Mouse (Mus musculus): Measurements from ENCODE around the gene Khdc4.
"Not testable (repeated sequence)": the region's sequence is repeated elsewhere in the genome, so short reads cannot be mapped to it uniquely, and the experiment has no call there.

The Khdc4 gene

DNA sequence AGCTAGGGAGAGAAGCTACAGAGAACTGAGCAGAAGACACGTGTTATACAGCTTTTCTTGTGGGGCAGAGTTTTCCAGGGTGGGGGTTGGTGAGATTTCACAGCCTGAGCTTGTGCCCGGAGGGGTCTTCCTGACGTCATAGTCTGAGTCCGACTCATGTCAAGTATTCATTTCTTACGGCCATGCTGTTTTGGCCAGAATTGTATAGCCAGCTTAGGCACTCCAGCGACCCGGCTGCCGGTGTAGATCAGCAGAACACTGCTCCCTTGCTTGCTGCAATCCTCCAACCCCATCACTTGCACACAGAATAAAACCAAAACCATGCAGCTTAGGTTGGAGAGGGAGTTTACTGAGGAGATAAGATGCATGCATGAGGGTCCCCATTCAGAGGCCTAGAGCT, 30.0 kb upstream of the Khdc4 start:
- DNase-seq (ENCODE audit: low read depth, low spot score), result no peak

DNA sequence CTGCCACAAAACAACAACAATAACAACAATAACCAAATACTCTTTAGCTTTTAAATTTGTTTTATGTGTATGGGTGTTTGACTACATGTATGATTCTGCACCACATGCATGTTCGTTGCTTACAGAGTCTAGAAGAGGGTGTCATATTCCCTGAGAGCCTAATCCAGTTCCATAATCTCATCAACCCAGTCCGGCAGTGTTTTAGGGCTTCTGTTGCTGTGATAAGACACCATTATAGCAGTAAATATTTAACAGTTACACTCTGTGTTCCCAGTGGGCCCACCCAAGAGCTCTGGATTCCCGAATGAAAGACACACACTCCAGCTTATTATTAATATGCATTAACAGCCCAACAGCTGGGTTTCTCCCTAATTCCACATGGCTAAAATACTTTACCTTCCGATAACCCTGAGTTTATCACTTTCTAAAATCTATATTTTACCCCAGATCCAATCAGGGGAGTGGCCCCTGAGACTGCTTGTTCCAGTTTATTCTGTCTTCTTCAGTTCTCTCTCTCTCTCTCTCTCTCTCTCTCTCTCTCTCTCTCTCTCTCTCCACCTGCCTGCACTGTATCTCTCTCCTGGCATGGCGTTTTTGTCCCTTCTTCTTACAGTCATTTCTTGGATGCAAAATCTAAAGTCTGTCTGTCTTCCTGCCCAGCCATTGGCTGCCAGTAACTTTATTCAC, 27.0 kb upstream of the Khdc4 start:
- no peak for DNase-seq (ENCODE audit: low read depth, low spot score)

DNA sequence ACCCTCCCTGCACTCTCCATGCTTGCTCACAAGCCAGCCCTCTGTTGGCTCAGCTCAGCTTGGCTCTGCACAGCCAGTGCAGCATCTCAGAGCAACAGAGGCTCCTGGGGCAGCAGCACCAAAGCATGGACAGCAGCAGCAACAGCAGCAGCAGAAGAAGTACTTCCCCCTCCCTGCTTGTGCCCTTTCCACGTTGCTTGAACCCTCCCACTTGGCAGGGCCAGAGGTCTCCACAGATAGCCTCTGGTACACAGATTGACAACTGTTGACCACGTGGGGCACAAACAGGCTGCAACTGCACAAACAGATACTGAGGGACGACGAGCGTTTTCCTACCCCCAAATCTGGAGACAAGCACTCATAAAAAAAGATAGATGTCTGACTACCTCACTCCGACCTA, 25.8 kb upstream of the Khdc4 start:
- DNase-seq (ENCODE audit: low read depth, low spot score), result no peak

DNA sequence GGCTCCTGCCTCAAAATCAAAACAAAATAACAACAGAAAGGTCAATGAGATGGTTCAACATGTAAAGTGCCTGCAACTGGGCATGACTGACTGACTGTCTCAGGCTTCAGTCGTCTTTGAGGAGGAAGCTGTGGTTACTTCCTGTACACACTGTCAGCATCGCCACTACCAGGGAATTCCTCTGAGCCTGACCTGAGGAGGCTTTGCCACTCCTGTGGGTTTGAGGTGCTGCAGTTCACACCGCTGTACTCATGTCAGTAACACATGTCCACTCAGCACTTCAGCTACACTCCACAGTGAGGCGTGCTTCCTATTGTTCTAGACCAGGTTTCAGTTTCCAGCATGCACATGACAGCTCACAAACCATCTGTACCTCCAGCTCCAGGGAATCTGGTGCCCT, 21.5 kb upstream of the Khdc4 start:
- no peak for DNase-seq (ENCODE audit: low read depth, low spot score)

DNA sequence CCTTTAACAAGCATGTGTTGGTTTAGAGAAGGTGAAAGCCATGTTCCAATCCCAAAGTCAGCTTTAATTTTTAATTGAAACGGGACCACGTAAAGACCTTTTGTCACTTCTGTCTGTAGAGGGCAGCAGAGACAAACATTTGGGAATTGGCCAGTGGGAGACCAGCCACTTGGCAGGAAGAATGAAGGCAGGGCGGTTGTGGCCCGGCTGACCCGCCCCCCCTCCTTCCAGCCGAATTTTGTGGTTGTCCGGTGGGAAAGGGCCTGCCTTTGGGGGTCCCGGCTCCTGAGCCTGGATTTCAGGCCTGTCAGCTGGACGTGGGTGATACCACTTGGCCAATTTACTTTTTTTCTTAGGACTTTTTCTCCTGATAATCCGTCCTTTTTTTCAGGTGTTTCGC, 8.2 kb upstream of the Khdc4 start:
- DNase-seq (ENCODE audit: low read depth, low spot score), result peak; percentile 92

DNA sequence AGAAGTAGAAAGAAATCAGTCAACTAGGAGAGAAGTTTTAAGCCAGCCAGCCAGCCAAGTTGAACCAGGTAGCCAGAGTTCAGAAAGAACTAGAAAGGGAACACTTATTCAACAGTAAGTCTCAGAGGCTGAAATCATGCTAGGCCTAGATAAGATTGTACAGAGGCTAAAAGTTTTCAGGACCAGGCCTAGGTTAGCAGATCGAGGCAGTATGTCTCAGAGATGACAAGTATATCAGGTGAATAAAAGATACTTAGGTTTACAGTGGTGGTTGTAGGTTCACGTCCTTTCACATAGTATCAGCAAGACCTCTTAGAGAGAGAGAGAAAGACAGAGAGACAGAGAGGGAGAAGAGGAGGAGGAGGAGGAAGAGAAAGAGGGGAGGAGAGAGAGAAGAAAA, 1.8 kb upstream of the Khdc4 start:
- DNase-seq (ENCODE audit: low read depth, low spot score), result no peak

DNA sequence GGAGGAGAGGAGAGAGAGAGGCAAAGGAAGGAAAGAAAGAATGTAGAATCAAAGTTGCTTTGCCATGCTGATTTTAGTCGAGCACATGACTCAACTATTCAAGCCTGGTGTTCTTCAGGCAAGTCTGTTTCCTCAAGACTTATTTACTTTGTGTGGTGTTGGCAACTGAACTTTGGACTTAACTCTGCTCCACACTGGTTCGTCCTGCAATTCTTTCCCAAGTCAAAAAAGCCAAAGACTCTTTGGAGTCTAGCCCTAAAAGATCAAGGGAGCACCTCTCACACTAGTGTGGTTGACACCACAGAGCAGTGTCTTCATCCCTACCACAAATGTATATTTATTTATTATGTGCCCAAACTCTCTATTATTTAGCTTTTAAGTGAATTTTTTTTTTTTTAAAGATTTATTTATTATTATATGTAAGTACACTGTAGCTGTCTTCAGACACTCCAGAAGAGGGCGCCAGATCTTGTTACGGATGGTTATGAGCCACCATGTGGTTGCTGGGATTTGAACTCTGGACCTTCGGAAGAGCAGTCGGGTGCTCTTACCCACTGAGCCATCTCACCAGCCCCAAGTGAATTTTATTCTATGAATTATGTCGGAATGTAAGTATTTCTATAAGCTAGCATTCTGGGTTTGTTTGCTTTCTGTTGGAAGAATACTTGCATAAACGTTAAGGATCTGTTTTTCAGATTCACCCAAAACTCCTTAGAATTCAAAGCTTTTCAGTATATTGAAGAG, 1.2 kb upstream of the Khdc4 start:
- DNase-seq (ENCODE audit: low read depth, low spot score), result no peak

DNA sequence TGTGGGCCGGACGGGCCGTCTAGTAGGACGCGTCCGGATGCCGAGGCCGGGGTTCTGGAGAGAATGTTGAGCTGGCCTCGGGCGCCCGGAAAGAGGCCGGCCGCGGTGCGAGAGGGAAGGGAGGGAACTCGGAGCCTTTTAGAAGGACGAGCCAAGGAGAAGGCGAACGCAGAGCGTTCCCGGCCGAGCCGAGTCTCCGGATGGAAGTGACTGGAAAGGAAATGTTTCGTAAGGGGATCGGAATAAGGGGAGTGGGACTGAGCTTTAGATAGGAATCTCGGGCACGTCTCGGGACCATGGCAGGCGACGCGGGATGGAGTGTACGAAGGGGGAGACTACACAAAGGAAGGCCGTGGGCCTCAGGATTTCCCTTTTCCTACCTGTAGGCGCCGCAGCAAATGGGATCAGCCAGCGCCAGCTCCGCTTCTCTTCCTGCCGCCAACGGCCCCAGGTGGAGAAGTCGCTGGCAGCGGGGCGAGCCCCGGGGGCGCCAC, 402 bp downstream of the Khdc4 start:
- DNase-seq (ENCODE audit: low read depth, low spot score), result peak; percentile 71

DNA sequence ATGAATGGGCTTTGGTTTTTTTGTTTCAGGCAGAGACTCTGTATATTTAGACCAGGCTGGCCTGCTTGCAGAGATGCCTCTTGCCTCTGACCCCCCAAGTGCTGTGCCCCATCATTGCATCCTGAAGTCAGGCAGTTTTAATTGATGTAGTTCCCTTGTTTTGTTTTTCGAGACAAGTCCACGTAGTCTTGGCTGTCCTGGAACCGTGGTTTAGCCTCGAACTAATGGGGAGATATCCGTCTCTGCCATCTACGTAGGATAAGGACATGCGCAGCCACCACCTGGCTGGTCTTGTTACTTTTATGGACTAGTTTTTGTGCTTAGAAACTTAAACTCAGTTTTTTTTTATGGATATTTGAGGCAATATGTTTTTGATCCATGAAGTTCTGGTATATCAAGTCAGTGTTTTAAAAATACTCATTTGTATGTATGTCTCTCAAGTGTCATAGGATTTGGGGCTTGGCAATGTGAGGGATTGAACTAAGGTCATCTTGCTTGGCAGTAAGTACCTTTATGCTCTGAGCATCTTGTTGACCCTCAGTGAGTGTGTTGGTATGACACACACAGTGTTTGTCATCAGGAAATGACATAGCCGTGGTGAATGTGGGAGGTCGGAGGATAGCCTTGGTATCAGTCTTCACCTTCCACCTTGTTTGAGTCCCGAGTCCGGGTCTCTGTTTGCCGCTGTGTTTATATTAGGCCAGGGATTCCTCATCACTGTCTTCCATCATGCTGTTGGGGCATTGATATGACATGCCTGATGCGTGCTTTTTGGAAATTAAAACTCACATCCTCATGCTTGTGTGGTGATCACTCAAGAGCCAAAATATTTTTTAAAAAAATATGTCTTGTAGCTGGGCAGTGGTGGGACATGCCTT, 1.4 kb downstream of the Khdc4 start:
- DNase-seq (ENCODE audit: low read depth, low spot score), result peak; percentile 47

DNA sequence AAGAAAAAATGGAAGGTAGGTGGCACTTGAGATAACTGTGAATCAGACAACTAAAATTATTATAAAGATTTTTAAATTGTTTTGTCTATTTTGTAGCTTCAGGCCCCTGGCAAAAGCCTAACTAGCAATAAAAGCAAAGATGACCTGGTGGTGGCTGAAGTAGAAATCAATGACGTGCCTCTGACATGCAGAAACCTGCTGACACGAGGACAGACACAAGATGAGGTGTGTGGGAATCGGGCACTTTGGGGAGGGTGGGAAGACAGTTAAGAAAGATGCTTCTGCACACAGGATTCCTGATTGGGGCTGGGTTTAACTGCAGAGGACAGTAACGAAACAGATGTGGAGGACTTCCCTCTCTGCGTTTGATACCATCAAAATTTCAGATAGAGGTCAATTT, 3.5 kb downstream of the Khdc4 start:
- no peak for DNase-seq (ENCODE audit: low read depth, low spot score)

DNA sequence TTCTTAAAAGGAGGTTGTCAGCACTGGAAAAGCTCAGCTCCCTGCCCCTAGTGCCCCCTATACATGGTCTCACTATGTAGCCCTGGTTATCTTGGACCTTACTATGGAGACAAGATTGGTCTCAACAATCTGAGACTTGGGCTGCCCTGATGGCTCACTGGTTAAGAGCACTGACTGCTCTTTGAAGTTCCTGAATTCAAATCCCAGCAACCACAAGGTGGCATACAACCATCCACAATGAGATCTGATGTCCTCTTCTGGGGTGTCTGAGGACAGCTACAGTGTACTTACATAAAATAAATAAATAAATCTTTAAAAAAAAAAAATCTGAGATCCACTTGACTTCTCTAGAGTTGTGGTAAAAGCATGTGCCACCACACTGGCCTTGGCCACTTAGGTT, 9.9 kb downstream of the Khdc4 start:
- no peak for DNase-seq (ENCODE audit: low read depth, low spot score)

DNA sequence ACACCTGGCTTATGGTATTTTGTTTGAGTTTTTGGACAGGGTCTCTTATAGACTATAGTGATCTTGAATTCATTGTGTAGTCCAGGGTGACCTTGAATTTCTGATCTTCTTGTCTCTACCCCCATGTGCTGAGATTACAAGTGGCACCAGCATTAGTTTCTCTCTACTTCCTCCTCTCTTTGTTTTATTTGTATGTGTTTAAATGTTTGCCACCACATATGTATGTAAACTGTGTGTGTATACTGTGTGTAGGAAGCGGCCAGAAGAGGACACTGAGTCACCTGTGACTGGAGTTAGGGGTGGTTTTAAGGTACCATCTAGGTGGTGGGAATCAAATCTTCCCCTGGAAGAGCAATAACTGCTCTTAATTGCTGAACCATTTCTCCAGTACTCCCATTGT, 12.4 kb downstream of the Khdc4 start:
- DNase-seq (ENCODE audit: low read depth, low spot score), result no peak

DNA sequence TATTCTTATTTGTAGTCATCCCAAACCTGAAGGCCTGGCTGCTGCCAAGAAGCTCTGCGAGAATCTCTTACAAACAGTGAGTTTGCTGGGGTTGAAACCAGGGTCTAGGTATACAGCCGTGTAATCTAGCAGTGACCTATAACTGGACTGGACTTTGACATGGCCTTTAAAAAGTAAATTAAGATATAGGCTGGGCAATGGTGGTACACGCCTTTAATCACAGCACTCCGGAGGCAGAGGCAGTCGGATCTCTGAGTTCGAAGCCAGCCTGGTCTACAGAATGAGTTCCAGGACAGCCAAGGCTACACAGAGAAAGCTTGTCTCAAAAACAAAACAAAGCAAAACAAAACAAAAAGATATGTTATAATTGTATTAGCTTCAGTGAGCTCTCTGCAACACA, 13.2 kb downstream of the Khdc4 start:
- DNase-seq (ENCODE audit: low read depth, low spot score), result no peak

DNA sequence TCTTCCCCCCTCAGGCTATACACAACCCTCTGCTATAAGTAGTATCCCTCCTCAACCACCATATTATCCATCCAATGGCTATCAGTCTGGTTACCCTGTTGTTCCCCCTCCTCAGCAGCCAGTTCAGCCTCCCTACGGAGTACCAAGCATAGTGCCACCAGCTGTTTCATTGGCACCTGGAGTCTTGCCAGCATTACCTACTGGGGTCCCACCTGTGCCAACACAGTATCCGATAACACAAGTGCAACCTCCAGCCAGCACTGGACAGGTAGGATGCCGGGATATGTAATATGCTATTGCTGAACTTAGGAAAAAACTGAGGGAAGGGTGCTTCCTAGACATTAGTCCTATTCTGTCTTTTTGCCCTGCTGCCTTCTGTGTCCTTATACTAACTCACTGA, 14.6 kb downstream of the Khdc4 start:
- no peak for DNase-seq (ENCODE audit: low read depth, low spot score)

DNA sequence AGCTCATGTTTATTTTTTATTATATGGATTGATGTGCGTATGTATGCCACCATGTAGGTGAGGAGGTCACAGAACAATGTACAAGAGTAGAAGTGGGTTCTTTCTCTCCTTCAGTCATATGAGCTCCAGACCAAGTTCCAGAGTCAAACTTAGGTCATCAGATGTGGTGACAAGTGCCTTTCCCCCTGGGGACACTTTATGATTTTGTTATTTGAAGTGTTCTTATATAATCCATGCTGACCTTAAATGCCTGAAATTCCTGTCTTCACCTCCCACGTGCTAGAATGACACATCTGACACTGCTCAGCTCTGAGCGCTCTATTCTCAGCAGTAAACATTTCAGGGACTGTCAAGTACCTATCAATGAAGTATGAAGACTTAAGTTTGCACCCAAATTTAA, 15.6 kb downstream of the Khdc4 start:
- no peak for DNase-seq (ENCODE audit: low read depth, low spot score)

DNA sequence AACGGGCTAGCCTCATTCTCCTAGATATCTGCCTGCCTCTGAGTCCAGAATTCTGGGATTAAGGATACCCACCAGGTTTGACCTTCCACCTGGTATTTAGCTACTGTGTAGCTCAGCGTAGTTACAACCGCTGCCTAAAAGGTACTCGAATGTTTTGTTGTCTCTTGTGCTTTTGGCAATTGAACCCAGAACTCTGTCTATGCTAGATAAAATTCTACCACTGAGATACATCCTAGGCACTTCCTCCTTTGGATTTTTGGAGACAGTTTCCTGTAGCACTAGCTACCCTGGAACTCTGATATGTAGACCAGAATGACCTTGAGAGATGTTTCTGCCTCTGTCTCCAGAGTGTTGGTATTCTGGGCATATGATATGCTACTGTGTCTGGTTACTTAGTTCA, 28.1 kb downstream of the Khdc4 start:
- no peak for DNase-seq (ENCODE audit: low read depth, low spot score)

DNA sequence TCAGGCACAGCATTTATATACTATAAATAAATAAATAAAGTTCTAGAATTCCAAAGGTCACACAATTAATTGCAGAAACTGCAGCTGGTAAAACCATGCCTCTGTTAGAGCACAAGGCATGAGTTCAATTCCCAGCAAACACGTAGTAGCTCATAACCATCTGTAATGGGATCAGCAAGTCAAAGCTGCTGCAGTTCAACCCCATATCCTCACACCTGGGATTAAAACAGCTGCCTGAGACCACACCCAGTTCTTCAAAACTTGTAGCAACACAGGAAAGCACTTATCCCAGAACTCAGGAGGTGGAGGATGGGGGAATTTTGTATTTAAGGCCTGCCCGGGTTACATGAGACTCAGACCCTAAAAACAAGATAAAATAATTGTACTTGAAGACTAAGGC, 29.1 kb downstream of the Khdc4 start:
- DNase-seq (ENCODE audit: low read depth, low spot score), result no peak

DNA sequence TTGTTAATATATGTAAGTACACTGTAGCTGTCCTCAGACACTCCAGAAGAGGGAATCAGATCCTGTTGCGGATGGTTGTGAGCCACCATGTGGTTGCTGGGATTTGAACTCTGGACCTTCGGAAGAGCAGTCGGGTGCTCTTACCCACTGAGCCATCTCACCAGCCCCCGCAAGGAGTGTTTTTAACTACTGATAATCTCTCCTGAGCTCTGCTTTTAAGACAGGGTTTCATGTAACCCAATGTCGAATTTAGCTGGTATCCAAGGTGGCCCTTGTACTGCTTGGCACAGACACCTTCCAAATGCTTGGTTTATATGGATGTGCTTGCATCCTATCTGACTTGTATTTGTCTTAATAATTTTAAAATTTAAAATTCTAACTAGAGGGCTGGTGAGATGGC, 30.1 kb downstream of the Khdc4 start:
- not testable (repeated sequence) for DNase-seq (ENCODE audit: low read depth, low spot score)

DNA sequence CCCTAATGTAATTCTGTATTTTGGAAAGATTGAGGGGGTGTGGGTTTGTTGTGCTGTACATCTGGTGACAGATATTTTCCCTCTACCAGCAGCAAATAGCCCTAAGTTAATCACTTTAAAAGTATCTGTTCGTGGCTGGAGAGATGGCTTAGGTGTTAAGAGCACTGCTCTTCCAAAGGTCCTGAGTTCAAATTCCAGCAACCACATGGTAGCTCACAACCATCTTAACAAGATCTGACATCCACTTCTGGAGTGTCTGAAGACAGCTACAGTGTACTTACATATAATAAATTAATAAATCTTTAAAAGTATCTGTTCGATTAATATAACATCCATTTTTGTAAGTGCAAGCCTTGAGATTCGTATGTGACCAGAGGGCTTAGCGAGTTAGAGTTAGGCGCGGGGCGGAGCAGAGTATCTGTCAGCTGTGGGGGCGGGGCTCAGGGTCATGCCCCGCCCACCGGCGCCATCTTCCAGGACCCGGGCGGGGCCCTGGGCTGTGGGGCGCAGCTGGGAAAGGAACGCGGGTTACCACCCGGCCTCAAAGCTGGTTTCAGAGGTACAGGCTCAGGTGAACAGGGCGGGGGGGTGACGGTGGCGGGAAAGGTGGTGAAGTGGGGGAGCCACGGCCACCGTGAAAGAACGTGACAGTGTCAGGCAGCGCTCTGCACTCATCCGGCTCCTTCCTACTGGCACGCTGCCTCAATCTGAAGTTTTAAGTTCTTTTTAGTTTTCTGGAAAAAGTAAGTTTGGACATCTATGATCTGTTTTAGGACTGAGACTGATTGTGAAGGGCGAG, 31.0 kb downstream of the Khdc4 start, which contains the start of gene Rit1:
Gene Rit1, plus strand, starts transcription at position 440 of the 799 bp plus-strand sequence.
- peak; percentile 87 for DNase-seq (ENCODE audit: low read depth, low spot score)

DNA sequence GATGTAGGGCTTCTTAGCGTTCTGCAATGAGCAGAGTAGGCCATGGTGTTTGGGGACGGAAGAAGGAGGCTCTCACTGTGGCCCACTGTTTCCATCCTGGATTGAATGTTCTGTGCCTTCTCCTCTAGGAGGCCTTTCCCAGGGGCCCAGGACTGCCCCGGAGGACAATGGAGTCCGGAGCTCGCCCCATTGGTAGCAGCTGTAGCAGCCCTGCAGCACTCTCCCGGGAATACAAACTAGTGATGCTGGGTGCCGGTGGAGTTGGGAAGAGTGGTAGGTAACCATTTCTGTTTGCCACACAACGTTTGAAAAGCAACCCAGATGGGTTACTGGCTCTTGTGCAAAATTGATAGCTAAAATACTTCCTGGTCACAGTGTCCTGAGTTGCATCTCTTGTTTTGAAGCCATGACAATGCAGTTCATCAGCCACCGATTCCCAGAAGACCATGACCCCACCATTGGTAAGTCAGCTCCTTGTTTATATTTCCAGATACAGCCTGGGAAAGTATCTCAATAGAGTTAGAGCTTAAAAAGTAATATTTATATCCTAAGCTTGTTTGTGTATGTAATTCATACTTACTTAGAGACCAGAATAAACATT, 31.7 kb downstream of the Khdc4 start:
- DNase-seq (ENCODE audit: low read depth, low spot score), result peak; percentile 63

DNA sequence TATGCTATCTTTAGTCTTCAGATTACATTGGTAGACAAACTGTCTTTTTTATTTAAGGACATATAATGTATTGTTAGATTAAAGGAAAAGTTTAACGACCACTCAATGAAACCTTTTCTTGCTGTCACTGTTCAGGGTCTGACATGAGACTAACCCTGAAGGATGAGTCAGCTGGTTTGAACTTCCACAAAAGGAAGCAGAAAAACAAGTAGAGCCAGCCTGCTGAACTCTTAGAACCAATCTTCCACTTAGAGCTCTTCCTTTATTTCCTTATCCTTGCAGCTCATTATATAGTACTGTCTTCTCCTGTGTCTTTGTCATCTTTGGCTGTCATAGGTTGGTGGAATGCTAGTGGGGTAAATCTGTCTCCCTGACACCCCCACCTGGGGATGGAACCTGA, 32.2 kb downstream of the Khdc4 start:
- DNase-seq (ENCODE audit: low read depth, low spot score), result peak; percentile 49
